8 mouse cellular contexts compared by ENCODE assay signal in the genomic region with DNA sequence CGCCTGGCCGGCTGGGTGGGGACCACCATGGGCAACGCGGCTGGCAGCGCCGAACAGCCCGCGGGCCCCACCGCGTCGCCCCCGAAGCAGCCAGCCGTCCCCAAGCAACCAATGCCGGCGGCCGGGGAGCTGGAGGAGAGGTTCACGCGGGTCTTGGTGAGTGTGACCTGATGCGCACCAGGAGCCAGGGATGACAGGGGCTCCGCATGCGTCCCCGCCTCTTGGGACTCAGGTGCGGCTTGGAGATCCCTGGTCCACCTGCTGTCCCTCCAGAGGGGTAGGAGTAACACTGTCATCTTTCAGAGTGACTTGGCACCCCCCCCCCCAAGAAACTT. TPM values are rescaled to one million over a fixed set of nuclear protein-coding genes. Genes with fewer than 3 reads are reported as not detected.
DNase-seq lines count a peak whose midpoint lies in the region; ATAC-seq and TF ChIP-seq lines count a peak whose summit lies in the region.

No protein-coding gene starts in this region.

- TF ChIP-seq POLR2A in thymus, adult 2 months (IDR thresholded peaks at IDR 0.05; ENCODE audit: control insufficient read depth, extremely low read depth, insufficient read depth, low read length, poor library complexity): no peak; the same call in 1 of the 2 replicates

- peak; percentile 43 for DNase-seq in adrenal gland, postnatal 14 days
- DNase-seq in adrenal gland, adult (ENCODE audit: inconsistent age in 2 of 2, low spot score in 1 of 2): no peak
- DNase-seq in thymus, adult 2 months: no peak
- no peak for DNase-seq in thymus, postnatal 14 days
- DNase-seq in right cerebral cortex, adult 2 months (ENCODE audit: low spot score in 2 of 2): no peak
- DNase-seq in urinary bladder, postnatal 4 days (ENCODE audit: low spot score in 2 of 2): no peak
- DNase-seq in lung, adult 18-20 months: no peak

- H3K36me3 ChIP-seq in thymus, adult 2 months (ENCODE audit: control insufficient read depth, insufficient read depth, low read length): no peaks in the 10 kb centered on the region
- H3K36me3 ChIP-seq in liver, embryonic 12.5 days: no peaks in the 10 kb centered on the region

- 1% methylated on average over 23 of the region's 23 CpGs for WGBS in thymus, adult 2 months
- 4% methylated on average over 23 of the region's 23 CpGs for WGBS in liver, embryonic 12.5 days (ENCODE audit: insufficient replicate concordance)

- H3K4me1 ChIP-seq in thymus, adult 2 months (replicated peaks; ENCODE audit: control insufficient read depth, insufficient read depth, low read length): peaks cover 49% of the 10 kb centered on the region
- H3K4me1 ChIP-seq in liver, embryonic 12.5 days: peaks cover 57% of the 10 kb centered on the region

- H3K4me2 ChIP-seq in liver, embryonic 12.5 days: peak overlapping the region; percentile 80

- peak overlapping the region; percentile 92 for H3K27ac ChIP-seq in thymus, adult 2 months (ENCODE audit: control insufficient read depth, insufficient read depth, low read length)
- 0 out of 2 replicates have a peak overlapping the region, but pooled peaks have one; percentile 4 for H3K27ac ChIP-seq in liver, embryonic 12.5 days

- no peak for ATAC-seq in liver, embryonic 12.5 days

- H3K27me3 ChIP-seq in thymus, adult 2 months (ENCODE audit: control insufficient read depth, insufficient read depth, low read length): no peaks in the 10 kb centered on the region
- peaks cover 52% of the 10 kb centered on the region for H3K27me3 ChIP-seq in liver, embryonic 12.5 days (replicated peaks)

- H3K9ac ChIP-seq in liver, embryonic 12.5 days: peak overlapping the region; percentile 53

- peak overlapping the region; percentile 99 for H3K4me3 ChIP-seq in thymus, adult 2 months (ENCODE audit: control insufficient read depth, insufficient read depth, low read length)
- peak overlapping the region; percentile 59 for H3K4me3 ChIP-seq in liver, embryonic 12.5 days

- H3K9me3 ChIP-seq in liver, embryonic 12.5 days (replicated peaks): no peaks in the 10 kb centered on the region

- no peak for TF ChIP-seq CTCF in thymus, adult 2 months (IDR thresholded peaks at IDR 0.05; ENCODE audit: borderline replicate concordance, control insufficient read depth, extremely low read depth, insufficient read depth, low read length, poor library complexity)

RNA-seq across cellular contexts. Expression of a gene that starts 0.3 kb away (rescaled TPM):
- total RNA-seq in adrenal gland, postnatal 14 days (2021): 14.4 and 30.4 TPM in 2 replicates
- 235 and 264 TPM in 2 replicates for polyA plus RNA-seq in thymus, adult 2 months (2012; rRNA removed)
- 5.2 and 5.7 TPM in 2 replicates for polyA plus RNA-seq in liver, embryonic 12.5 days (2016; fragmentation: Nextera tagmentation; extraction: Ambion mirVana)

RNA-seq across cellular contexts. Expression of a gene that starts 37.1 kb away (rescaled TPM):
- total RNA-seq in adrenal gland, postnatal 14 days (2021): 0.45 and 0.93 TPM in 2 replicates
- 0.23 and 0.35 TPM in 2 replicates for polyA plus RNA-seq in thymus, adult 2 months (2012; rRNA removed)
- polyA plus RNA-seq in liver, embryonic 12.5 days (2016; fragmentation: Nextera tagmentation; extraction: Ambion mirVana): 0.11 TPM in 1 of 2 replicates, not detected in the other

RNA-seq across cellular contexts. Expression of a gene that starts 39.0 kb away (rescaled TPM):
- 3.9 and 5.6 TPM in 2 replicates for total RNA-seq in adrenal gland, postnatal 14 days (2021)
- 4.9 and 6.9 TPM in 2 replicates for polyA plus RNA-seq in thymus, adult 2 months (2012; rRNA removed)
- 9.5 and 10.0 TPM in 2 replicates for polyA plus RNA-seq in liver, embryonic 12.5 days (2016; fragmentation: Nextera tagmentation; extraction: Ambion mirVana)

RNA-seq across cellular contexts. Expression of a gene that starts 47.0 kb away (rescaled TPM):
- not detected in 2 replicates for total RNA-seq in adrenal gland, postnatal 14 days (2021)
- polyA plus RNA-seq in thymus, adult 2 months (2012; rRNA removed): not detected in 2 replicates
- not detected in 2 replicates for polyA plus RNA-seq in liver, embryonic 12.5 days (2016; fragmentation: Nextera tagmentation; extraction: Ambion mirVana)

RNA-seq across cellular contexts. Expression of a gene that starts 55.2 kb away (rescaled TPM):
- total RNA-seq in adrenal gland, postnatal 14 days (2021): 57.8 and 62.1 TPM in 2 replicates
- polyA plus RNA-seq in thymus, adult 2 months (2012; rRNA removed): 18.2 and 18.4 TPM in 2 replicates
- polyA plus RNA-seq in liver, embryonic 12.5 days (2016; fragmentation: Nextera tagmentation; extraction: Ambion mirVana): 2.4 and 3.0 TPM in 2 replicates

Comparison
In these comparisons a context has a peak if more than half of its experiments do, and no peak if none do; other contexts are left out.
1. RNA of a gene that starts 0.3 kb away (polyA plus RNA-seq): 235 to 264 TPM in thymus, adult 2 months; 5.2 to 5.7 TPM in liver, embryonic 12.5 days; every median in the first group is over 10 times any median in the second.